Mouse (Mus musculus) bone marrow, adult 2 months (tissue): ENCODE data around the gene Mylk.

Experiments
- CTCF ChIP-seq: fragments of 200-500 bp; IDR thresholded peaks from 2 replicates; pipeline ENCODE4 v1.5.1; 2011; ENCODE audit warnings: low read length, control low read depth; ENCODE audit not compliant: control insufficient read depth, insufficient read depth
- POLR2A ChIP-seq: fragments of 200-500 bp; IDR thresholded peaks from 2 replicates; pipeline ENCODE4 v1.6.1; 2011; ENCODE audit warnings: low read depth, mild to moderate bottlenecking, control low read depth, low read length, borderline replicate concordance; ENCODE audit not compliant: control insufficient read depth

DNA sequence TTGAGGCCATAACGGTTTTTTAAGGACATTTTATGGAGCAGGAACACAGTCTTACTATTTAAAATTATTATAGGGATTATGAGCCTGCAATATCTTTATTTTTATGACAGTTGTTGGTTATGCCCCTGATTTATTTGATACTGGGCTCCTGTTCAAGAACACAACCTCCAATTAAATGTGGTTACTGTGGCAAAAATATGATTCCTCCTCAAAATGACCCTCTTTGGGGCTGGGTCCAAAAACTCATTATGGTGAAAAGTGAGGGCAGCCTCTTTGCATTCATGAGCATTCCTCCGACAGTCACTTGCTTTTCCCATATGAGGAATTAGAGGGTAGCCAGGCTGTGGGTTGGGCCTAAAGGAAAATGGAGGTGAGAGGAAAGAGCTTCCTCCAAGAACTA lies 110.7 kb downstream of the Mylk start:
- TF ChIP-seq CTCF (no peak), POLR2A (no peak)
